Mouse (Mus musculus): ENCODE measurements around the gene Plaa. TPM values are rescaled to one million over a fixed set of nuclear protein-coding genes. Genes with fewer than 3 reads are reported as not detected.
"Not testable (repeated sequence)": the region's sequence is repeated elsewhere in the genome, so short reads cannot be mapped to it uniquely, and the experiment has no call there.

The Plaa gene
- 10 to 100 TPM; 43.4 to 47.6 TPM for total RNA-seq (2021)
- long read RNA-seq, experiment 1, transcript Plaa-201 (14 exons, 2,784 nt) = major isoform, 24 of 31 reads
- long read RNA-seq, experiment 1, partial matches to known transcripts = 0 of 31 reads
- long read RNA-seq, experiment 1, other reads (novel, unspliced or antisense) = 7 of 31 reads
- long read RNA-seq, experiment 2, transcript Plaa-201 (14 exons, 2,784 nt) = major isoform, 29 of 35 reads
- long read RNA-seq, experiment 2, partial matches to known transcripts = 0 of 35 reads
- long read RNA-seq, experiment 2, other reads (novel, unspliced or antisense) = 5 of 35 reads

DNA sequence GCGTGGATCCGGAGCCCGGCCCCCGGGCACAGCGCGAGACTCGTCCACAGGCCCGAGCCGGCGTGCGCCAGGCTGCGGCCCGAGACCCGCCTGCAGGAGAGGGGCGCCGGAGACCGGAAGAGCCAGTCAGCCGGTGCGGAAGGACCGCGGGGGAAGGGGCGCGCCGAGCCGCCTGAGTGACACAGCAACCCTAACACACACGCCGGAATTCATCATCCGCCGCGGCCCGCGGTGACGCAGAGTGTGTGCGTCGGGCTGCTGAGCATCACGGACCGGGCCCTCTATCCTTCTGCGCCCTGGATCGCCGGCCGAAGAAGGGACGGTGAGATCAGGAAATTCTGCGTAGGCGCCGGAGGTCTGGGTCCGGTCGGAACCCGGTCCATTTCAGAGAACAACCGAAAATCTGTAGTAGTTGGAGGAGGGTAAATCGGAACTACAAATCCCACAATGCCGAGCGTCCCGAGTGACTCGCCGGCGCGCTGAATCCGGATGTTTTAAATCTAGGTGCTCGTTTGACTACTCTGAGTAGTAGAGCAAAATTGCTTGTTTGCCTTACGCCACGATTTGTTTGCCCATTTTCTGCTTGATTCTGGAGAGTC lies at the start of gene Plaa:
Gene Plaa (minus strand): TSS at position 214 of the 599 bp plus-strand sequence.
- peak within 1 kb of the TSS; percentile 85 for H3K4me3 ChIP-seq
- peak within 1 kb of the TSS; percentile 100 for H3K27ac ChIP-seq
- DNase-seq (ENCODE audit: low spot score in 2 of 2) = peak; percentile 93 to 95
- TF ChIP-seq CTCF (conservative IDR thresholded peaks at IDR 0.05) = peak; percentile 6; the same call in 1 of the 2 replicates

DNA sequence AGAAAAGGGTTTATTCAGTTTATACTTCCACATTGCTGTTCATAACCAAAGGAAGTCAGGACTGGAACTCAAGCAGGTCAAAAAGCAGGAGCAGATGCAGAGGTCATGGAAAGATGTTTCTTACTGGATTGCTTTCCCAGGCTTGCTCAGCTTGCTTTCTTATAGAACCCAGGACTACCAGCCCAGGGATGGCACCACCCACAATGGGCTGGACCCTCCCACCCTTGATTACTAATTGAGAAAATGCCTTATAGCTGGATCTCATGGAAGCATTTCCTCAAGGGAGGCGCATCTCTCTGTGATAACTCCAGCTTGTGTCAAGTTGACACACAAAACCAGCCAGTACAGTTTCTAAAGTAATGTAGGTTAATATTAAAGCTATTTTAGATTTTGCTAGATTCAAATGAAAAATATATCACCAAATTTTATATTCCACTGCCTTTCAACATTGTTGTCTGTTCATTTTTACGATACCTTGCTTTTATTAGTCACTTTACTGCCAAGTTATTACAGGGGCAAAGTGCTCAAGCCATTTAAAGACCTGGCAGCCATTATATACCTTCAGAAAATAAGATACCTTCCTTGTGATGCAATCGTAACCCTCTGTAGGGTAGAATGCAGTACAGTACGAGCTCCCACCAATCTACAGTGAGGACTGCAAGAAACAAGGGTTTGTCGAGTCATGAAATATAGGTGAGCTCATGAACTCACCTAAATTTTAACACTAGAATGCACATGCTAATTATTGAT lies 47.6 kb upstream of the Plaa start:
- not testable (repeated sequence) for H3K27ac ChIP-seq; DNase-seq (ENCODE audit: low spot score in 2 of 2); H3K4me3 ChIP-seq

DNA sequence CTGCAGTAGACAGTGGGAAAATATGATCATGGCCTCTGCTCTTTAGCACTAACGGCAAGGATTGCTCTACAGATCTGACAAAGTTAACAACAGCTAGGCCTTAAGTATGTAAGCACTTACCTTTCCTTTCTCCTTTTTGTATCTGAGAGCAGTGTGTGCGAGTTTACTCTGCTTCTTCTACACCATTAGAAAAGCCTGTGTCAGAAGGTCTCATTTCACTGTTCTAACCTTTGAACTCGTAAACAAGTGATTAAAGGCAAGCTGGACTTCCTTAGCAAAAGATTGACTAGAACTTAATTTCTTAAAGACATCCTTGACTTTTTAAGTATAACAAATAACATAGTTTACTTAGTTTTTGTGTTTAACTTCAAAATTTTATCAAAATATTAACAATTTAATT lies 46.9 kb upstream of the Plaa start, which contains the start of gene Lrrc19:
Gene Lrrc19 (minus strand): TSS at position 225 of the 400 bp plus-strand sequence.
- TF ChIP-seq CTCF (conservative IDR thresholded peaks at IDR 0.05) = no peak
- DNase-seq (ENCODE audit: low spot score in 2 of 2) = no peak
- no peak within 1 kb of the TSS for H3K4me3 ChIP-seq
- H3K27ac ChIP-seq = no peak within 1 kb of the TSS

DNA sequence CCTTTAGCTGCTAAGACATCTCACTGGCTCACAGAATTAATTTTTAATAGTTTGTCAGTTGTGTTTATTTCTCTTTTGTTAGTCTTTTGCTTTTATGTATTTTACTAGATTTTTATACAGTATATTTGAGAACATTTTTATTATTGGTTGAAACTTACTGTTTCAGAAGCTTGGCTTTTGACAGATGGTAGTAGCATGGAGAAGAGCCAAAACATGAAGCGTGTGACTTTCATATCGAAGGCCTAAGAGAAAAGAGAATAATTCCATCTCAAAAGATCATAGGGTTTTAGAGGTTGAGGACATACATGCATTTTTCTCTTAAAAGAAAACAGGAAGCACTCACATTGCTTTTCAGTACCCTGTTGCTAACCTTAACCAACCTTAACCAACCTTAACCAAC lies 40.1 kb upstream of the Plaa start:
- TF ChIP-seq CTCF (conservative IDR thresholded peaks at IDR 0.05) = no peak
- DNase-seq (ENCODE audit: low spot score in 2 of 2) = peak; percentile 27 to 47

DNA sequence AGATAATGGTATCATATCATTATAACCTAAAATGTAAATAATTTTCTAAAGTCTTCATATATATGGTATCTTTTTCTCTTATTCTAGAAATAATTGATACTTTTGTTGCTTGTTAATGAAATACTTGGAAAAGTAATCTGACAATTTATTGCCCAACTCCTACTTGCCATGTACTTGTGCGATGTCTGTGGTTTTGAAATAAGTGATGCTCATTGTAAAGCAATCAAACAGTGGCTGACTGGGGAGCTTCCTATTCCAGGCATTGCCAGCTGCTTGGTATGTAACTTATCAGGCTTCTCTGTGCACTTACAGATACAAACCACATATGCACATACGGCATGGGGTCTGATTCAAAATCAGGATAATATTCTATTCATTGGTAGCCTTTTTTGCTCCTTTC lies 17.0 kb upstream of the Plaa start:
- no peak for TF ChIP-seq CTCF (conservative IDR thresholded peaks at IDR 0.05)
- no peak overlapping the region for H3K4me3 ChIP-seq
- no peak overlapping the region for H3K27ac ChIP-seq
- DNase-seq (ENCODE audit: low spot score in 2 of 2) = no peak

More for the DNA sequence above, 40.1 kb upstream of the Plaa start:
- no peak overlapping the region for H3K4me3 ChIP-seq
- H3K27ac ChIP-seq = peak overlapping the region; percentile 61

DNA sequence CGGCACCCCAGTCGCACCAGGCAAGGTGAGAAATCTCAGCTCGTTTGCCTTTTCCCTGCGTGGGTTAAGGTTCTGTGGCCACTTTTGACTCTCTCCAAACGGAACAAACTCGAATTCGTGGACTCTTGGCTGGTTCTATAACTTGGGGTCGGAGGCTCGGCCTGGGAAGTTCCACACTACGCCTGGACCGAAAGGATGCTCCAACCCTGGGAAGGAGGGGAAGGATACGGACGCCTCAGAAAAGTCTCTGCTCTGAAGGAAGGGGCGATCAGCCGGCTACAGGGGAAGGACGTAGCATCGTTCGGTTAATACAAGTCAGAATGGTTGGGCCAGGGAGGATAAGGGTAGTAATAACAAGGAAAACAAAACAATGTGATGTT lies 11.6 kb upstream of the Plaa start:
- Histone ChIP-seq H3K4me3 (peak overlapping the region; percentile 83), H3K27ac (peak overlapping the region; percentile 88)
- TF ChIP-seq CTCF (conservative IDR thresholded peaks at IDR 0.05) = no peak
- no peak for DNase-seq (ENCODE audit: low spot score in 2 of 2)

DNA sequence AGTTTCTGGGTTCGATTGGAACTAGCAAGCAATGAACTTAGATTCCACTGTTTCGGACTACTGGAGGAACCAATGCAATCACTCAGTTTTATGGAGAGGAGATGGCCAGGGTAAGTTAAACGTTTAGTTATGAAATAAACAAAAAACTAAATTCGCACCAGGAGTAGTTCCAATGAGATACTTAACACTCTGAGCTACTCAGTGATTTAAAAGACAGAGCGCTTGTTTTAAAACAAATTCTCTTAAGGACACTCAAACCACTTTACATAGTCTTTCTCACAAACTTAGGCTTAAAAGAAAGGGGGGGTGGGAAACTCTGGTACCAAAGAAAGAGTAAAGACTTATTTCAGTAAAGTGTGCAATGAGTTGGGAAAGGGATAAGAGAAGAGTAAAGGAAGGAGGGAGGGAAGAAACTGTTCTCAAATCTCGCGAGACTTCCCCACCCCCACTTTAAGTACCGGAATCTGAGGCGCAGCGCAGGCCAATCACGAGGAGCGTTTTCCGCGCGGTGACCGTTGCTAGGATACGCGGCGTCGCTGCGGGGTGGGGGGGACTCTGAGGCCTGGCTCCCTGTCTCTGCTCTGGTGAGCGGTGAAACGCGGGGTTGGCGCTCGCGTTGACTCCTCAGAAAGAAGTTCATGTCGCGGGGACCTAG lies 11.1 kb upstream of the Plaa start, which contains the start of gene Ift74:
Gene Ift74 (plus strand): TSS at position 520 of the 655 bp plus-strand sequence.
- Histone ChIP-seq H3K27ac (peak within 1 kb of the TSS; percentile 88), H3K4me3 (peak within 1 kb of the TSS; percentile 83)
- peak; percentile 94 to 96 for DNase-seq (ENCODE audit: low spot score in 2 of 2)
- TF ChIP-seq CTCF (conservative IDR thresholded peaks at IDR 0.05) = no peak

DNA sequence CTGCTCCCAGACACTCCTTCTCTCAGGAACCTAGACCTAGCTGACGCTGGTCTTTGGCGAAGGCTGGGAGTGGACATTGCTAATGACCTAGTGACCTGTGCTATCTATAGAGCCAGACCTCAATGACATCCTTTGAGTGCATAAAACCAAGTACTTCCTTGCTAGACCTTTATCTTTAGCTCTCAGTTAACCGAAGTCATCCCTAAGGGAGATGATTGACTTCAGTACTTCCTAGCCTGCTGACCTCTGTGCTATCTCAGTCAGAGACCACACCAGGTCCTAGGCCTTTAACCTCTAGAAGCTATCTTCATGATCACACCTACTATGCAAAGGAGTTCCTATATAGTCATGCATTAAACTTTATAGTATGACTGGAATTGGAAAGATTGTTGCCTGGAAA lies 7.3 kb upstream of the Plaa start:
- no peak for DNase-seq (ENCODE audit: low spot score in 2 of 2)
- no peak overlapping the region for H3K27ac ChIP-seq
- H3K4me3 ChIP-seq = no peak overlapping the region
- TF ChIP-seq CTCF (conservative IDR thresholded peaks at IDR 0.05) = no peak

DNA sequence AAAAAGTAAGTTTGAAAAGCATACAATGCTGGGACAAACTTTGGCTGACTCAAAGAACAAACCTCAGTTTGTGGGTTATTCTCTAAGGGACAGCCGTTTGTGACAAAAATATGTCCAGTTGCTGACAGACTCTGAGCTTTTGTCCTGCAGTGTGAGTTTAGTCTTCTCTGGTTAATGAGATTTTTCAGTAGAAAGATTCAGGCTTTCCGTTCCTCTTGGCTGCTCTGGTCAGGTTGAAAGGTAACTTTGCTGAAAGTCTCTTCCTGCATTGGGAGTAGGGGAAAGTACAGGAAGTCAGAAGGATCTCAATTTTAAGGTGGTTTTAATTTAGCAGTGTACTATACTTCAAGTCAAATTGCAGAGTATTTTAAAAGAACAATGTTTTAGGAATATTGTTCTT lies 2.5 kb upstream of the Plaa start:
- no peak overlapping the region for H3K4me3 ChIP-seq
- TF ChIP-seq CTCF (conservative IDR thresholded peaks at IDR 0.05) = no peak
- no peak for DNase-seq (ENCODE audit: low spot score in 2 of 2)
- no peak overlapping the region for H3K27ac ChIP-seq

DNA sequence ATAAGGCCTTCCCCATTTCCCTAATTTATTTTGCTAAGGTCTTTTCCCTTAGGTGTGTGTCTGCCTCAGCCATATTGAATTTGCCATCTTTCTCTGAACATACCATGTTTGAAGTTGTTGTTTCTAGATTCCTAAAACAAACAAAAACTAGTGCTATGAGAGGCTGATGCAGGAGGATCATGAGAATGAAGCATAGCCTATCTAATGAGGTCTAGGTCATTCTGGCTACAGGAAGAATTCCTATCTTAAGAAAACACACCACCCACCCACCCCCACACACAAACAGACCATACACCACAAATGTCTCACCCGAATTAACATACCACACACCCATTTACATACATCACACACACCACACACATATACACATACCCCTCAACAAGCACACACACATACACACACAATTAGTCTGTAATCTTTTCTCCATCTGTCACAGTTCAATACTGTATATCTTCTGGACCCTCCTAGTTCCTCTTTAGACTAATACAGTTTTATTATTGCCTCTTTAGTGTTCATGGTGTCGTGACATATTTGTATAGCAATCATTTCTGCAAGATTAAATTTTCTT lies 1.5 kb upstream of the Plaa start:
- no peak for DNase-seq (ENCODE audit: low spot score in 2 of 2)
- no peak for TF ChIP-seq CTCF (conservative IDR thresholded peaks at IDR 0.05)
- no peak overlapping the region for H3K27ac ChIP-seq
- no peak overlapping the region for H3K4me3 ChIP-seq

DNA sequence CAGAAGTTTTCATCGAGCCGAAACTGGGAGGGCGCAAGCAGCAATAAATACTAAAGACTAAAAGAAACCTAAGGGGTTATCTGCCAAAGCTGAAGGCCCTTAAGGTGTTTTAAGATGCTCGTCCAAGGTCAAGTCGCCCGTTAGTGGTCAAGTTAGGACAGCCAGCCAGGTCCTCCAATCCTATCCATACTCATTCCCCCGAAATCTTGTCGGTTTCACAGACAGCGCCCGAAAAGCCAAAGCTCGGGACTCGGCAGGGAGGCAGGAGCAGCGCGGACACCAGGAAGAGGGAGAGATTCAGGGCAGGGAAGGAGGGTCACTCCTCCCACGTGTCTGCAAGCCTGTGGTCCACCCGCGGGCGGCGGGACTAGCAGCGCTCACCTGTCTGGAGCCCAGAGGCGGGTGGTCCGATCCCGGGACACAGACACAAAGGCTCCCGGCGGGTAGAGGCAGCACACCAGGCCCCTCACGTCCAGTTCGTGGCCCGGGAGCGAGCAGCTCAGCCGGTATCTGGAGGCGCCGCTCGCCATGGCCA lies 481 bp downstream of the Plaa start:
- DNase-seq (ENCODE audit: low spot score in 2 of 2) = no peak
- TF ChIP-seq CTCF (conservative IDR thresholded peaks at IDR 0.05) = no peak
- H3K4me3 ChIP-seq = peak overlapping the region; percentile 85
- H3K27ac ChIP-seq = peak overlapping the region; percentile 100

DNA sequence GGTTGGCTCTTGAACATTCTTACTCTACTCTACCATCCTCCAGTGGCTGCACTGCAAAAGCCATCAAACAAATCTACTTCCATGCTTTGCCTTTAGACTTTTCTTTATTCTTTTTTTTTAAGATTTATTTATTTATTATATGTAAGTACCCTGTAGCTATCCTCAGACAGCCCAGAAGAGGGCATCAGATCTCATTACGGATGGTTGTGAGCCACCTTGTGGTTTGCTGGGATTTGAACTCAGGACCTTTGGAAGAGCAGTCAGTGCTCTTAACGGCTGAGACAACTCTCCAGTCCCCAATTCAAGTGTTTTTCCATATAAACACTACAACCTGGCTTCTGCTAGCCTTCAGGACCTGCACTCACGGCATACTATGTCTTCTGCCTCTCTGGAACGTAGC lies 1.6 kb downstream of the Plaa start:
- no peak for DNase-seq (ENCODE audit: low spot score in 2 of 2)
- Histone ChIP-seq H3K27ac (no peak overlapping the region), H3K4me3 (no peak overlapping the region)
- peak; percentile 62 for TF ChIP-seq CTCF (conservative IDR thresholded peaks at IDR 0.05)
